In genomic region chr16:34901611-34902293, GRCm38 (mm10) we compare ENCODE assay signal across 7 mouse cellular contexts.
DNase-seq lines count a peak whose midpoint lies in the region; ATAC-seq and TF ChIP-seq lines count a peak whose summit lies in the region.

No protein-coding gene starts in this region.

- no peaks in the 10 kb centered on the region for H3K27me3 ChIP-seq in forebrain, embryonic 16.5 days (replicated peaks; ENCODE audit: control insufficient read depth, insufficient read depth, low read length)
- H3K27me3 ChIP-seq in forebrain, embryonic 12.5 days: no peaks in the 10 kb centered on the region
- H3K27me3 ChIP-seq in kidney, postnatal 0 days (ENCODE audit: insufficient read depth, low read length): no peaks in the 10 kb centered on the region
- H3K27me3 ChIP-seq in midbrain, embryonic 13.5 days: peaks cover 3% of the 10 kb centered on the region; the same call in 1 of the 2 replicates

- H3K4me1 ChIP-seq in forebrain, embryonic 16.5 days (replicated peaks; ENCODE audit: control insufficient read depth, insufficient read depth, low read length): peaks cover 15% of the 10 kb centered on the region
- peaks cover 19% of the 10 kb centered on the region for H3K4me1 ChIP-seq in forebrain, embryonic 12.5 days
- no peaks in the 10 kb centered on the region for H3K4me1 ChIP-seq in kidney, postnatal 0 days (replicated peaks; ENCODE audit: insufficient read depth, low read length)
- H3K4me1 ChIP-seq in midbrain, embryonic 13.5 days (replicated peaks): peaks cover 22% of the 10 kb centered on the region

- no peak for TF ChIP-seq CTCF in kidney, postnatal 0 days (IDR thresholded peaks at IDR 0.05; ENCODE audit: low read depth)

- 74% methylated on average over 7 of the region's 7 CpGs for WGBS in forebrain, embryonic 16.5 days
- WGBS in forebrain, embryonic 12.5 days: 80% methylated on average over 7 of the region's 7 CpGs
- WGBS in kidney, postnatal 0 days: 79% methylated on average over 7 of the region's 7 CpGs
- WGBS in midbrain, embryonic 13.5 days: 79% methylated on average over 7 of the region's 7 CpGs

- DNase-seq in kidney, postnatal 0 days (ENCODE audit: low spot score): no peak
- no peak for DNase-seq in kidney, adult 9 months
- peak; percentile 25 to 26 for DNase-seq in cerebellum, postnatal 36 days
- DNase-seq in urinary bladder, postnatal 25 days (ENCODE audit: low spot score): no peak

- no peak overlapping the region for H3K4me3 ChIP-seq in forebrain, embryonic 16.5 days (replicated peaks; ENCODE audit: low read length)
- H3K4me3 ChIP-seq in forebrain, embryonic 12.5 days (replicated peaks): no peak overlapping the region
- H3K4me3 ChIP-seq in kidney, postnatal 0 days (replicated peaks; ENCODE audit: low read depth, low read length): no peak overlapping the region
- no peak overlapping the region for H3K4me3 ChIP-seq in midbrain, embryonic 13.5 days (replicated peaks)

- no peaks in the 10 kb centered on the region for H3K9me3 ChIP-seq in forebrain, embryonic 16.5 days (ENCODE audit: control insufficient read depth, low read length)
- no peaks in the 10 kb centered on the region for H3K9me3 ChIP-seq in forebrain, embryonic 12.5 days
- no peaks in the 10 kb centered on the region for H3K9me3 ChIP-seq in kidney, postnatal 0 days (replicated peaks; ENCODE audit: low read length)
- no peaks in the 10 kb centered on the region for H3K9me3 ChIP-seq in midbrain, embryonic 13.5 days

- ATAC-seq in forebrain, embryonic 16.5 days: peak; percentile 16; the same call in 1 of the 2 replicates
- no peak for ATAC-seq in forebrain, embryonic 12.5 days (ENCODE audit: low FRiP score)
- ATAC-seq in kidney, postnatal 0 days (replicated peaks; ENCODE audit: low FRiP score, low read depth): 0 out of 2 replicates have a peak, but pooled peaks have one; percentile 12
- ATAC-seq in midbrain, embryonic 13.5 days: peak; percentile 22; the same call in 1 of the 2 replicates

- no peaks in the 10 kb centered on the region for H3K36me3 ChIP-seq in forebrain, embryonic 16.5 days (ENCODE audit: control insufficient read depth, insufficient read depth)
- H3K36me3 ChIP-seq in forebrain, embryonic 12.5 days (replicated peaks): no peaks in the 10 kb centered on the region
- H3K36me3 ChIP-seq in kidney, postnatal 0 days (ENCODE audit: insufficient read depth, low read length): no peaks in the 10 kb centered on the region
- no peaks in the 10 kb centered on the region for H3K36me3 ChIP-seq in midbrain, embryonic 13.5 days

- H3K4me2 ChIP-seq in forebrain, embryonic 16.5 days (ENCODE audit: low read length): no peak overlapping the region
- no peak overlapping the region for H3K4me2 ChIP-seq in forebrain, embryonic 12.5 days
- no peak overlapping the region for H3K4me2 ChIP-seq in kidney, postnatal 0 days (ENCODE audit: low read length)
- H3K4me2 ChIP-seq in midbrain, embryonic 13.5 days (replicated peaks): no peak overlapping the region

- no peak overlapping the region for H3K9ac ChIP-seq in forebrain, embryonic 16.5 days (replicated peaks; ENCODE audit: low read depth, low read length)
- H3K9ac ChIP-seq in forebrain, embryonic 12.5 days: no peak overlapping the region
- no peak overlapping the region for H3K9ac ChIP-seq in kidney, postnatal 0 days (ENCODE audit: low read depth, low read length)
- H3K9ac ChIP-seq in midbrain, embryonic 13.5 days (replicated peaks): no peak overlapping the region

- no peak overlapping the region for H3K27ac ChIP-seq in forebrain, embryonic 16.5 days (ENCODE audit: low read length)
- H3K27ac ChIP-seq in forebrain, embryonic 12.5 days: no peak overlapping the region
- no peak overlapping the region for H3K27ac ChIP-seq in kidney, postnatal 0 days
- no peak overlapping the region for H3K27ac ChIP-seq in midbrain, embryonic 13.5 days

Comparison
In these comparisons a context has a peak if more than half of its experiments do, and no peak if none do; other contexts are left out.
1. DNase-seq: peak in cerebellum, postnatal 36 days (2 of 2); none in kidney, postnatal 0 days (single experiment), kidney, adult 9 months (single experiment) and urinary bladder, postnatal 25 days (single experiment).